Mouse (Mus musculus): Measurements from ENCODE around the gene Spocd1. TPM values are rescaled to one million over a fixed set of nuclear protein-coding genes. Genes with fewer than 3 reads are reported as not detected.

Spocd1 gene
- total and polyA plus RNA-seq, 2 experiments from 2014 or later = 0.05 TPM; not detected in 1

GRCm38 (mm10) chr4:129926544-129926943 is 2.5 kb upstream of the Spocd1 start:
- no peak for ATAC-seq
- Histone ChIP-seq H3K27me3 (ENCODE audit: insufficient read depth, low read length) (no peaks in the 10 kb centered on the region), H3K9ac (no peak overlapping the region), H3K4me1 (ENCODE audit: insufficient read depth) (no peaks in the 10 kb centered on the region), H3K27ac (ENCODE audit: low read depth, low read length) (no peak overlapping the region), H3K36me3 (ENCODE audit: insufficient read depth) (no peaks in the 10 kb centered on the region), H3K4me2 (ENCODE audit: low read depth) (no peak overlapping the region), H3K4me3 (ENCODE audit: low read depth, low read length) (no peak overlapping the region), H3K9me3 (ENCODE audit: low read length) (no peaks in the 10 kb centered on the region)
- WGBS = 59% methylated on average over 8 of the region's 8 CpGs
- no peak for DNase-seq
- TF ChIP-seq CTCF (IDR thresholded peaks at IDR 0.05; ENCODE audit: low read depth) = no peak

- no peaks in the 10 kb centered on the region for H3K27me3 ChIP-seq (ENCODE audit: insufficient read depth, low read length)
- no peak overlapping the region for H3K4me2 ChIP-seq (ENCODE audit: low read depth)
- DNase-seq (no peak), ATAC-seq (no peak)
- no peak overlapping the region for H3K27ac ChIP-seq (ENCODE audit: low read depth, low read length)
- H3K4me1 ChIP-seq (ENCODE audit: insufficient read depth) = no peaks in the 10 kb centered on the region
- H3K9me3 ChIP-seq (ENCODE audit: low read length) = no peaks in the 10 kb centered on the region
- no peak overlapping the region for H3K4me3 ChIP-seq (ENCODE audit: low read depth, low read length)
- no peaks in the 10 kb centered on the region for H3K36me3 ChIP-seq (ENCODE audit: insufficient read depth)
- no peak overlapping the region for H3K9ac ChIP-seq
- 88% methylated on average over 3 of the region's 3 CpGs for WGBS
- no peak for TF ChIP-seq CTCF (IDR thresholded peaks at IDR 0.05; ENCODE audit: low read depth)
These were observed 2.0 kb upstream of the Spocd1 start for GRCm38 (mm10) chr4:129927091-129927490.

GRCm38 (mm10) chr4:129928124-129928751 is 811 bp upstream of the Spocd1 start:
- Histone ChIP-seq H3K27ac (ENCODE audit: low read depth, low read length) (no peak overlapping the region), H3K9me3 (ENCODE audit: low read length) (no peaks in the 10 kb centered on the region), H3K4me1 (ENCODE audit: insufficient read depth) (no peaks in the 10 kb centered on the region), H3K27me3 (ENCODE audit: insufficient read depth, low read length) (no peaks in the 10 kb centered on the region), H3K4me3 (ENCODE audit: low read depth, low read length) (no peak overlapping the region), H3K4me2 (ENCODE audit: low read depth) (peak overlapping the region; percentile 30; the same call in 1 of the 2 replicates), H3K9ac (no peak overlapping the region), H3K36me3 (ENCODE audit: insufficient read depth) (no peaks in the 10 kb centered on the region)
- DNase-seq (peak; percentile 68), ATAC-seq (peak; percentile 60)
- 5% methylated on average over 19 of the region's 19 CpGs for WGBS
- TF ChIP-seq CTCF (IDR thresholded peaks at IDR 0.05; ENCODE audit: low read depth) = peak; percentile 85

GRCm38 (mm10) chr4:129933696-129934095 is 4.6 kb downstream of the Spocd1 start:
- peak; percentile 22 for DNase-seq
- Histone ChIP-seq H3K27me3 (ENCODE audit: insufficient read depth, low read length) (no peaks in the 10 kb centered on the region), H3K4me3 (ENCODE audit: low read depth, low read length) (no peak overlapping the region), H3K4me2 (ENCODE audit: low read depth) (no peak overlapping the region), H3K9me3 (ENCODE audit: low read length) (no peaks in the 10 kb centered on the region), H3K27ac (ENCODE audit: low read depth, low read length) (peak overlapping the region; percentile 50), H3K4me1 (ENCODE audit: insufficient read depth) (no peaks in the 10 kb centered on the region; the same call in 1 of the 2 replicates), H3K36me3 (ENCODE audit: insufficient read depth) (no peaks in the 10 kb centered on the region), H3K9ac (0 out of 2 replicates have a peak overlapping the region, but pooled peaks have one; percentile 10)
- WGBS = 59% methylated on average over 14 of the region's 14 CpGs
- peak; percentile 42 for ATAC-seq
- no peak for TF ChIP-seq CTCF (IDR thresholded peaks at IDR 0.05; ENCODE audit: low read depth)

GRCm38 (mm10) chr4:129934177-129934855 is 5.3 kb downstream of the Spocd1 start:
- H3K9ac ChIP-seq = no peak overlapping the region
- peak overlapping the region; percentile 50 for H3K27ac ChIP-seq (ENCODE audit: low read depth, low read length)
- peak; percentile 90 for ATAC-seq
- no peak overlapping the region for H3K4me3 ChIP-seq (ENCODE audit: low read depth, low read length)
- no peaks in the 10 kb centered on the region for H3K9me3 ChIP-seq (ENCODE audit: low read length)
- WGBS = 55% methylated on average over 16 of the region's 16 CpGs
- H3K27me3 ChIP-seq (ENCODE audit: insufficient read depth, low read length) = no peaks in the 10 kb centered on the region
- H3K4me2 ChIP-seq (ENCODE audit: low read depth) = no peak overlapping the region
- no peaks in the 10 kb centered on the region for H3K36me3 ChIP-seq (ENCODE audit: insufficient read depth)
- DNase-seq = peak; percentile 66
- no peak for TF ChIP-seq CTCF (IDR thresholded peaks at IDR 0.05; ENCODE audit: low read depth)
- H3K4me1 ChIP-seq (ENCODE audit: insufficient read depth) = no peaks in the 10 kb centered on the region; the same call in 1 of the 2 replicates

- Histone ChIP-seq H3K36me3 (ENCODE audit: insufficient read depth) (no peaks in the 10 kb centered on the region), H3K4me1 (ENCODE audit: insufficient read depth) (no peaks in the 10 kb centered on the region), H3K4me3 (ENCODE audit: low read depth, low read length) (no peak overlapping the region), H3K27ac (ENCODE audit: low read depth, low read length) (no peak overlapping the region), H3K9ac (no peak overlapping the region), H3K27me3 (ENCODE audit: insufficient read depth, low read length) (no peaks in the 10 kb centered on the region), H3K9me3 (ENCODE audit: low read length) (no peaks in the 10 kb centered on the region), H3K4me2 (ENCODE audit: low read depth) (no peak overlapping the region)
- TF ChIP-seq CTCF (IDR thresholded peaks at IDR 0.05; ENCODE audit: low read depth) = no peak
- no peak for DNase-seq
- 70% methylated on average over 6 of the region's 6 CpGs for WGBS
- no peak for ATAC-seq
These were observed 22.3 kb downstream of the Spocd1 start for GRCm38 (mm10) chr4:129951359-129951821.

- no peaks in the 10 kb centered on the region for H3K9me3 ChIP-seq (ENCODE audit: low read length)
- H3K4me2 ChIP-seq (ENCODE audit: low read depth) = no peak overlapping the region
- H3K27ac ChIP-seq (ENCODE audit: low read depth, low read length) = no peak overlapping the region
- H3K27me3 ChIP-seq (ENCODE audit: insufficient read depth, low read length) = no peaks in the 10 kb centered on the region
- ATAC-seq (peak; percentile 16; the same call in 1 of the 2 replicates), DNase-seq (no peak)
- no peak overlapping the region for H3K9ac ChIP-seq
- H3K4me3 ChIP-seq (ENCODE audit: low read depth, low read length) = no peak overlapping the region
- no peaks in the 10 kb centered on the region for H3K36me3 ChIP-seq (ENCODE audit: insufficient read depth)
- 48% methylated on average over 5 of the region's 5 CpGs for WGBS
- H3K4me1 ChIP-seq (ENCODE audit: insufficient read depth) = no peaks in the 10 kb centered on the region
- no peak for TF ChIP-seq CTCF (IDR thresholded peaks at IDR 0.05; ENCODE audit: low read depth)
These were observed 23.3 kb downstream of the Spocd1 start for GRCm38 (mm10) chr4:129952241-129952810.

Measured in forebrain, postnatal 0 days (tissue).